In genomic region chr5:140336680-140337079, GRCm38 (mm10) we compare ENCODE assay signal across 8 mouse cellular contexts. TPM values are rescaled to one million over a fixed set of nuclear protein-coding genes. Genes with fewer than 3 reads are reported as not detected.
A peak's percentile ranks its signal among the peaks of the same experiment; 100 is the strongest.
DNase-seq lines count a peak whose midpoint lies in the region; ATAC-seq and TF ChIP-seq lines count a peak whose summit lies in the region.

No protein-coding gene starts in this region.

- WGBS in forebrain, postnatal 0 days = 70% methylated on average over 1 of the region's 1 CpGs
- WGBS in forebrain, embryonic 11.5 days = 70% methylated on average over 1 of the region's 1 CpGs
- 59% methylated on average over 1 of the region's 1 CpGs for WGBS in small intestine, adult 2 months

- intact Hi-C loops in left cerebral cortex, postnatal 14 days (cut with DNase I) = loop anchor here (5.0 to 10.0 kb wide), 2 partner anchors 81 to 188 kb away; partner anchors contain the start of gene Eif3b
- intact Hi-C loops in left cerebral cortex, postnatal 10 days (cut with DNase I) = loop anchor here (5.0 to 10.0 kb wide), 2 partner anchors 51 to 502 kb away; partner anchors contain the start of gene Snx8

- DNase-seq in forebrain, postnatal 0 days = peak; percentile 37
- DNase-seq in forebrain, embryonic 11.5 days (ENCODE audit: low spot score) = no peak
- DNase-seq in left cerebral cortex, postnatal 14 days (ENCODE audit: low spot score in 2 of 2) = peak; percentile 19 to 43
- DNase-seq in left cerebral cortex, postnatal 10 days (ENCODE audit: extremely low spot score in 1 of 2, low spot score in 2 of 2) = no peak
- peak; percentile 64 for DNase-seq in MEL (ENCODE audit: low read depth, low spot score)
- DNase-seq in heart, postnatal 4 days = peak; percentile 45
- no peak for DNase-seq in Muller cell, postnatal 12 days (ENCODE audit: inconsistent ontology term)

- no peak for TF ChIP-seq POLR2A in MEL (IDR thresholded peaks at IDR 0.05; ENCODE audit: control insufficient read depth in 1 of 2, insufficient read depth in 1 of 2, low read depth in 1 of 2, low read length in 2 of 2, poor library complexity in 1 of 2)
- TF ChIP-seq POLR2A in small intestine, adult 2 months (IDR thresholded peaks at IDR 0.05; ENCODE audit: low read depth, low read length) = no peak

- no peak for TF ChIP-seq EP300 in MEL (IDR thresholded peaks at IDR 0.05; ENCODE audit: low read depth in 1 of 2, low read length in 2 of 2)

- no peak overlapping the region for H3K27ac ChIP-seq in forebrain, postnatal 0 days (ENCODE audit: low read depth, low read length)
- no peak overlapping the region for H3K27ac ChIP-seq in forebrain, embryonic 11.5 days (ENCODE audit: low read depth, low read length)
- no peak overlapping the region for H3K27ac ChIP-seq in MEL (ENCODE audit: control insufficient read depth, low read depth, low read length)
- H3K27ac ChIP-seq in small intestine, adult 2 months (ENCODE audit: insufficient read depth, low read depth, low read length) = no peak overlapping the region

- no peak overlapping the region for H3K4me2 ChIP-seq in forebrain, postnatal 0 days (ENCODE audit: low read depth)
- no peak overlapping the region for H3K4me2 ChIP-seq in forebrain, embryonic 11.5 days (ENCODE audit: low read depth, low read length, severe bottlenecking)

- peak; percentile 36 for TF ChIP-seq RAD21 in MEL (IDR thresholded peaks at IDR 0.05; ENCODE audit: low read depth, low read length)

- peak; percentile 79 for TF ChIP-seq CTCF in forebrain, postnatal 0 days (IDR thresholded peaks at IDR 0.05; ENCODE audit: low read depth)
- peak; percentile 65 to 94 (median 70) for TF ChIP-seq CTCF in MEL (IDR thresholded peaks at IDR 0.05 in 2 of 3, conservative IDR thresholded peaks at IDR 0.05 in 1 of 3; ENCODE audit: control insufficient read depth in 1 of 3, insufficient read depth in 1 of 3, low read depth in 2 of 3, low read length in 3 of 3, poor library complexity in 1 of 3, severe bottlenecking in 1 of 3)
- peak; percentile 71; the same call in 1 of the 2 replicates for TF ChIP-seq CTCF in small intestine, adult 2 months (IDR thresholded peaks at IDR 0.05; ENCODE audit: extremely low read depth, insufficient read length, insufficient replicate concordance, low read depth, low read length)

- no peaks in the 10 kb centered on the region for H3K36me3 ChIP-seq in forebrain, postnatal 0 days (ENCODE audit: insufficient read depth)
- H3K36me3 ChIP-seq in forebrain, embryonic 11.5 days (ENCODE audit: control insufficient read depth, insufficient read depth, low read length) = peaks cover 6% of the 10 kb centered on the region; the same call in 1 of the 2 replicates
- peaks cover 0 to 4% of the 10 kb centered on the region in 2 experiments; a peak in 2 of 4 replicates for H3K36me3 ChIP-seq in MEL (ENCODE audit: control insufficient read depth in 1 of 2, insufficient read depth in 2 of 2, low read length in 2 of 2)
- H3K36me3 ChIP-seq in small intestine, adult 2 months (ENCODE audit: control insufficient read depth, insufficient read depth, low read length) = peaks cover 11% of the 10 kb centered on the region

- H3K4me3 ChIP-seq in forebrain, postnatal 0 days (ENCODE audit: low read depth, low read length) = no peak overlapping the region
- H3K4me3 ChIP-seq in forebrain, embryonic 11.5 days (ENCODE audit: low read depth, low read length) = no peak overlapping the region
- no peak overlapping the region for H3K4me3 ChIP-seq in MEL (ENCODE audit: control insufficient read depth in 1 of 2, insufficient read depth in 1 of 2, low read depth in 2 of 2, low read length in 2 of 2)
- no peak overlapping the region for H3K4me3 ChIP-seq in small intestine, adult 2 months (ENCODE audit: low read depth, low read length)

- no peaks in the 10 kb centered on the region for H3K9me3 ChIP-seq in forebrain, postnatal 0 days (ENCODE audit: low read length)
- H3K9me3 ChIP-seq in forebrain, embryonic 11.5 days (ENCODE audit: control insufficient read depth, low read length) = no peaks in the 10 kb centered on the region
- H3K9me3 ChIP-seq in MEL (replicated peaks; ENCODE audit: insufficient read depth, low read length) = no peaks in the 10 kb centered on the region

- H3K4me1 ChIP-seq in forebrain, postnatal 0 days (ENCODE audit: insufficient read depth) = no peaks in the 10 kb centered on the region
- H3K4me1 ChIP-seq in forebrain, embryonic 11.5 days (replicated peaks; ENCODE audit: control insufficient read depth, insufficient read depth, low read length) = 0 out of 2 replicates have a peak, but pooled peaks cover 2% of the 10 kb centered on the region
- H3K4me1 ChIP-seq in MEL (ENCODE audit: control insufficient read depth in 1 of 2, insufficient read depth in 2 of 2, low read length in 2 of 2) = peaks cover 0 to 3% of the 10 kb centered on the region in 2 experiments; a peak in 1 of 4 replicates
- 0 out of 2 replicates have a peak, but pooled peaks cover 2% of the 10 kb centered on the region for H3K4me1 ChIP-seq in small intestine, adult 2 months (ENCODE audit: control insufficient read depth, insufficient read depth, insufficient read length, low read length)

- no peak overlapping the region for H3K9ac ChIP-seq in forebrain, postnatal 0 days
- H3K9ac ChIP-seq in forebrain, embryonic 11.5 days (ENCODE audit: low read length) = no peak overlapping the region
- no peak overlapping the region for H3K9ac ChIP-seq in MEL (ENCODE audit: control insufficient read depth, low read depth, low read length, poor library complexity, severe bottlenecking)

- no peaks in the 10 kb centered on the region for H3K27me3 ChIP-seq in forebrain, postnatal 0 days (ENCODE audit: insufficient read depth, low read length)
- H3K27me3 ChIP-seq in forebrain, embryonic 11.5 days (ENCODE audit: control insufficient read depth, insufficient read depth, low read length) = no peaks in the 10 kb centered on the region
- H3K27me3 ChIP-seq in MEL (ENCODE audit: control insufficient read depth in 1 of 2, insufficient read depth in 2 of 2, low read length in 2 of 2) = no peaks in the 10 kb centered on the region
- no peaks in the 10 kb centered on the region for H3K27me3 ChIP-seq in small intestine, adult 2 months (ENCODE audit: control insufficient read depth, insufficient read depth, low read length)

- no peak for ATAC-seq in forebrain, postnatal 0 days
- ATAC-seq in forebrain, embryonic 11.5 days (replicated peaks; ENCODE audit: low FRiP score) = no peak

- H3K79me2 ChIP-seq in MEL (ENCODE audit: control insufficient read depth, insufficient read depth, low read length, poor library complexity) = no peaks in the 10 kb centered on the region; the same call in 1 of the 2 replicates

TF ChIP-seq in MEL, 35 proteins besides CTCF, POLR2A, EP300 and RAD21 (continues in another document):
- TF ChIP-seq MEF2A (IDR thresholded peaks at IDR 0.05; ENCODE audit: extremely low read depth, insufficient replicate concordance, low read depth, low read length, poor library complexity, severe bottlenecking) = no peak

RNA-seq across cellular contexts. Expression of gene Mrm2, which starts 5.0 kb away (rescaled TPM):
- 16.0 and 16.2 TPM in 2 replicates for total RNA-seq in forebrain, postnatal 0 days (2014; rRNA removed)
- 14.8 and 15.9 TPM in 2 replicates for polyA plus RNA-seq in forebrain, postnatal 0 days (2015; fragmentation: Nextera tagmentation; extraction: Ambion mirVana)
- 21.0 and 22.3 TPM in 2 replicates for polyA plus RNA-seq in forebrain, embryonic 11.5 days (2014; fragmentation: Nextera tagmentation; extraction: Ambion mirVana)
- 10 to 100 TPM in 1 of 2 experiments, 1 to 10 TPM in 1; 9.7 to 11.2 TPM for total RNA-seq in left cerebral cortex, postnatal 14 days (2021)
- 10 to 100 TPM in 1 of 2 experiments, 1 to 10 TPM in 1; 9.6 to 10.2 TPM for total RNA-seq in left cerebral cortex, postnatal 10 days (2021)
- total RNA-seq in MEL (2012; rRNA removed) = 12.1 and 14.1 TPM in 2 replicates
- 10 to 100 TPM in 1 of 2 experiments, not detected in 1; 15.3 TPM for polyA plus RNA-seq in MEL (2012; ENCODE audit: insufficient read depth in 1 of 2, insufficient read length in 2 of 2, low read depth in 1 of 2, low replicate concordance in 2 of 2, missing spikeins in 1 of 2)
- total RNA-seq in heart, postnatal 4 days (2021) = 1 to 10 TPM; 7.2 to 7.8 TPM
- 3.2 and 4.3 TPM in 2 replicates for polyA plus RNA-seq in small intestine, adult 2 months (2012; rRNA removed)

RNA-seq across cellular contexts. Expression of gene Nudt1, which starts 15.2 kb away (rescaled TPM):
- 5.6 and 11.4 TPM in 2 replicates for total RNA-seq in forebrain, postnatal 0 days (2014; rRNA removed)
- 13.5 and 14.7 TPM in 2 replicates for polyA plus RNA-seq in forebrain, postnatal 0 days (2015; fragmentation: Nextera tagmentation; extraction: Ambion mirVana)
- polyA plus RNA-seq in forebrain, embryonic 11.5 days (2014; fragmentation: Nextera tagmentation; extraction: Ambion mirVana) = 42.2 and 51.2 TPM in 2 replicates
- 1 to 10 TPM; 5.9 to 7.2 TPM for total RNA-seq in left cerebral cortex, postnatal 14 days (2021)
- total RNA-seq in left cerebral cortex, postnatal 10 days (2021) = 1 to 10 TPM; 7.2 to 7.9 TPM
- total RNA-seq in MEL (2012; rRNA removed) = 64.1 and 69.6 TPM in 2 replicates
- polyA plus RNA-seq in MEL (2012; ENCODE audit: insufficient read depth in 1 of 2, insufficient read length in 2 of 2, low read depth in 1 of 2, low replicate concordance in 2 of 2, missing spikeins in 1 of 2) = 10 to 100 TPM in 1 of 2 experiments, not detected in 1; 77.2 TPM
- total RNA-seq in heart, postnatal 4 days (2021) = 10 to 100 TPM; 16.2 to 18.6 TPM
- polyA plus RNA-seq in small intestine, adult 2 months (2012; rRNA removed) = 5.6 and 11.0 TPM in 2 replicates

RNA-seq across cellular contexts. Expression of gene Mad1l1, which starts 15.3 kb away (rescaled TPM):
- total RNA-seq in forebrain, postnatal 0 days (2014; rRNA removed) = 21.3 and 22.8 TPM in 2 replicates
- polyA plus RNA-seq in forebrain, postnatal 0 days (2015; fragmentation: Nextera tagmentation; extraction: Ambion mirVana) = 26.7 and 29.5 TPM in 2 replicates
- 52.7 and 53.8 TPM in 2 replicates for polyA plus RNA-seq in forebrain, embryonic 11.5 days (2014; fragmentation: Nextera tagmentation; extraction: Ambion mirVana)
- 10 to 100 TPM; 18.9 to 19.4 TPM for total RNA-seq in left cerebral cortex, postnatal 14 days (2021)
- 10 to 100 TPM; 23.8 to 24.4 TPM for total RNA-seq in left cerebral cortex, postnatal 10 days (2021)
- 37.4 and 40.5 TPM in 2 replicates for total RNA-seq in MEL (2012; rRNA removed)
- polyA plus RNA-seq in MEL (2012; ENCODE audit: insufficient read depth in 1 of 2, insufficient read length in 2 of 2, low read depth in 1 of 2, low replicate concordance in 2 of 2, missing spikeins in 1 of 2) = 10 to 100 TPM in 1 of 2 experiments, not detected in 1; 65.2 TPM
- total RNA-seq in heart, postnatal 4 days (2021) = 10 to 100 TPM; 22.1 to 28.5 TPM
- polyA plus RNA-seq in small intestine, adult 2 months (2012; rRNA removed) = 13.2 and 22.9 TPM in 2 replicates

RNA-seq across cellular contexts. Expression of gene Snx8, which starts 52.4 kb away (rescaled TPM):
- 42.8 and 54.6 TPM in 2 replicates for total RNA-seq in forebrain, postnatal 0 days (2014; rRNA removed)
- 21.1 and 31.1 TPM in 2 replicates for polyA plus RNA-seq in forebrain, postnatal 0 days (2015; fragmentation: Nextera tagmentation; extraction: Ambion mirVana)
- polyA plus RNA-seq in forebrain, embryonic 11.5 days (2014; fragmentation: Nextera tagmentation; extraction: Ambion mirVana) = 10.6 and 12.3 TPM in 2 replicates
- 10 to 100 TPM; 15.7 to 18.8 TPM for total RNA-seq in left cerebral cortex, postnatal 14 days (2021)
- total RNA-seq in left cerebral cortex, postnatal 10 days (2021) = 10 to 100 TPM; 22.3 to 24.5 TPM
- total RNA-seq in MEL (2012; rRNA removed) = 16.1 and 19.7 TPM in 2 replicates
- 10 to 100 TPM in 1 of 2 experiments, not detected in 1; 30.7 TPM for polyA plus RNA-seq in MEL (2012; ENCODE audit: insufficient read depth in 1 of 2, insufficient read length in 2 of 2, low read depth in 1 of 2, low replicate concordance in 2 of 2, missing spikeins in 1 of 2)
- total RNA-seq in heart, postnatal 4 days (2021) = 10 to 100 TPM; 19.6 to 20.0 TPM
- 5.0 and 6.6 TPM in 2 replicates for polyA plus RNA-seq in small intestine, adult 2 months (2012; rRNA removed)

Comparison
In these comparisons a context has a peak if more than half of its experiments do, and no peak if none do; other contexts are left out.
1. DNase-seq: peak in forebrain, postnatal 0 days (single experiment), left cerebral cortex, postnatal 14 days (2 of 2), MEL (single experiment) and heart, postnatal 4 days (single experiment); none in forebrain, embryonic 11.5 days (single experiment), left cerebral cortex, postnatal 10 days (0 of 2) and Muller cell, postnatal 12 days (single experiment).
2. Peak in every context shown above with its lines, with median percentiles within 50 percentile points of each other: CTCF ChIP-seq.